Mouse (Mus musculus): ENCODE measurements at regions not wholly inside any gene's neighbourhood (a gene's known extent, or its start where the extent isn't known, plus 50 kb on each side); places are given as distances from the start of the nearest gene placed in this dataset.

DNA sequence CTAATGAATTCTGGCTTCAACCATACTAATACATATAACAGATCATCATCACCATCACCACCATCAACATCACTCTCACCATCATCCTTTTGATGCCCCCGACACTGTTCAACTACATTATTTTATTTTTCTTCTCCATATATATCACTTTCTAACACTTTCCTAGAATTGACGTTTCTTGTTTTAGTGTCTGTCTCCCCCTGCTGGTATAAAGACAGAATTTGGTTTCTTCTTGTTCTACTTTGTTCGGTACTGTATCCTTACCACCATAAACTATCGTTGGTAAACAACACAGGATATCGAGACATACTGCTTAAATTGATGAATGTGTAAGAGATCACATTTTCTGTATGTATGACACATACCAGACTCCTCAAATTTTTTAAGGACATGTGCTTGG lies 92.5 kb upstream of the Tab3 start:
- no peak for DNase-seq (ENCODE audit: low spot score in 2 of 2)

- DNase-seq (ENCODE audit: low spot score in 2 of 2) = peak; percentile 18 to 26
Observed at GRCm38 (mm10) chrX:85496943-85497342, 76.9 kb upstream of the Tab3 start.
